Mouse (Mus musculus) cerebellum, postnatal 25 days (tissue): ENCODE results near the gene Apoe.

Source experiments
- DNase-seq, 2 experiments: peaks; one replicate each; pipeline ENCODE4 v3.0.0; 2021; ENCODE audit warnings: mixed read lengths in 2 of 2

Gene Apoe

DNA sequence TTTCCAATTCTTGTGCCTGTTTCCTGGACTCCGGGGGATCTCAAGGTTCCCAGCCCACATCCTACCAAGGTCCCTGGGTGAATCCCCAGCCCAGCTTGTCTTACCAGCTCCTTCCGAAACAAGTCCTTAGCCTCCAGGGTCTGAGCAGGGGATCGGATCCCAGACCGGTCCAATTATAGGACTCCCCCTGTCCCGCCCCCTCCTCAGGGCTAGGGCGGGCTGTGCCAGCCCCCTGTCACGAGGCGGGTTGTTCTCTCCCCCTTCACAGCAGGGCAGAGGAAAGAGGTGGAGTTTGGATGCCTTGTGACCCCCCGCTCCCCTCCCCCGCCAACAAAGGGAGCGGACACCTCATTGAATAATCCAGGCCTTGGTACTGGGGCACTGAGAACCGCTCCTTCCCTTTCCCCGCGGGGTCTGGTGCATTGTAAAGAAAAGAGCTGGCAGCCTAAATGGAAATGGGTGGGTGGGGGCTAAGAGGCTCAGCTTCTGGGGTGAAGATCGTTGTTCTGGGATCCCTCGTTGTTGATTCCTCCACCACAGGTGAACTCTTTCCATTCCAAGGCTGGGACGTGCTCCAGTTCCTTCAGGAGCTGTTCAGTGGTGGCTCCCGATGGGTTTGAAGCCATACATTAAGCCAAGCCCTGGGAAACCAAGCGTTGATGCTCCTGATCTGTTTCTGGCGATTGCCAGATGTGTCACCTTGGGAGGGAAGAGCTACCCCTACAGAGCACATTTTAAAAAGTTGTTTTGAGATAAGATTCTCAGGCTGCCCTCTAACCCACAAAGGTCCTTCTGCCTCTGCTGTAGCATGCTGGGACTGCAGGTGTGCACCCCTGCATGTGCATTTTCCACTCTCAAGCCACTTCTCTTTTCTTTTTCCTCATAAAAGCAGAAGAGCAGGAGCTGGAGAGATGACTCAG is at the start of gene Apoe:
Apoe (minus strand) TSS at position 282 of the 920 bp plus-strand sequence.
- DNase-seq, result peak in 1 of 2 experiments; percentile 55

- no peak for DNase-seq
Observed at GRCm38 (mm10) chr7:19747420-19748218, 48.6 kb upstream of the Apoe start.

DNA sequence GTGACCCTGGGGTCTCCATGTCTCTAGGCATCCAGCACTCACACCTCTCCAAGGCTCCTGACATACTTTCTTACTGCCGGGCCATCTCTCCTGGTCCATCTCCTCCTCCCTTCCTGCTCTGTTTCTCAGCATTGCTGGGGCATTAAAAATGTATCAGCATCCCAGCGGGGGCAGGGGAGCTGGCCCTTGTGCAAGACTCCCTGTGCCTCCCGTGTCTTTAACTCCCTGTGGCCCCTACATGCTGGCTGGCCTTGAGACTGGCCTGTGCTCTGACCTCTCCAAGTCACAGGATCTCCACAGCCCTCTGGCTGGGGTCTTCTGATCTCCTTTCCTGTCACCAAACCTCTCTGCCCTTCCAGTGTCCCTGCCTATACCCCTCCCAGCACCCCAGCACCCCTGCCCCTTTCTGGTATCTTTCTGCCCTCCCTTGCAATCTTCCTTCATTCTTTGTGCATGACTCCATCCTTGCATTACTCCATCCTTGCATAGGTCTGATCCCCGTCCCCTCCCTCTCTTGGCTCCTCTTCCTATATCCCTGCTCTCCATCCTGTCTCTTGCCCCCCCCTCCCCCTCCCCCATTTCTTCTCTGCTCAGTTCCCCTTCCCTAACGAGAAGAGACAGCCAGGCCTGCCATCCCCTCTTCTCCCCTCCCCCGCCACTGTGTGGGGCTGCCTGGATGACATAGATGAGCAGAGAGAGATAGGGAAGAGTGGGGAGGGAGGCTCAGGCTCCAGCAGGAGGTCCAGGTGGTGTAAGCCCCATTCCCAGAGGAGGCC is 47.6 kb upstream of the Apoe start:
- DNase-seq, result no peak

DNA sequence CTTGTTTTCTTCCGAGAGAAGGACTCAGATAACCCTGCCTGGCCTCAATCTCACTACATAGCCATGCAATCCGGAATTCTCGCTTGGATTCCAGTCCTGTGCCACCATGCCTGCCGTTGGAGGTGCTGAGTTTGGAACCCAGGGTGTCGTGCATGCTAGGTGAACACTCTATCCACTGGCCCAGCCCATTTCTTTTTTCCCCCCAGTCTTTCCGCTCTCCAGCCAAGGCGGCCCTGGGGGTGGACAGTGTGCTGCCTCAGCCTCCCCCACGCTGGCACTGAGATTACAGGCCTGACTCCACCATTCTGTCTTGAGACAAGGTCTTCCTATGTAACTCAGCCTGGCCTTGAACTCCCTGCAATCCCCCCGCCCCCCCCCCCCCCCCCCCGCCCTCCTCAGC is 47.0 kb upstream of the Apoe start:
- DNase-seq, result no peak

DNA sequence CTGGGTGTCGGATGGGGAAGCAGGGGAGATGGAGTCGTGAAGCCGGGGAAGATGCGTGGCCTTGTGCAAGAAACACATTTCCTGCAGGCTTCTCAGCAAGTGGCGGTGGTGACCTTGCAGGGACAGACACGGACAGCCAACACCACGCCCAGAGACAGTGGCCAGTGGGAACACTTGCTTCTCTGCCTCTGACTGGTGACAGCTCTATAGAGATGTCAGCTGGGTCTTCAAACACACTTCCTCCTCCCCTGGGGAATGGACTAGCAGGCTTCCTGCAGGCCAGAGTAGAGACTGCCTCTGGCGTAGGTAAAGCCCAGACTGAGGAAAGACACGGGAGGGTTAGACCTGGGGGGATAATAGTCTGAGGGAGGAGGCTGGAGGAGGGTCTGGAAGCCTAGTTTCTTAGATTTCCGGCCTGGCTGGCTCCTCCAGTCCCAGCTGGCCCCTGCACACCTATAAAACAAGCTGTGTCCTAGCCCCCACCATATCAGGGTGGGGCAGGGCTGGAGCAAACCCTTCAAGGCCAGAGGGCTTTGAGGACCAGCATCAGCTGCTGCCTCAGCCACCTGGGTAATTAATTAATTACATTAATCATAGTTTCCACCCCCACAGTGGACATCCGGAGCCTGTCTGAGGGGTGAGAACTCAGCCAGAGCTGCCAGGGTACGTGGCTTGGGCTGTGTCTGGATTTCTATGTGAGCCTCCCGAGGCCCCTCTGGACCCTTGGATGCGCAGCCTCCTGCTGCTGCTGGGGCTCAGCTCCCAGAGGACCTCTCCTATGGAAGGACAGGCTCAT is 45.8 kb upstream of the Apoe start:
- no peak for DNase-seq

DNA sequence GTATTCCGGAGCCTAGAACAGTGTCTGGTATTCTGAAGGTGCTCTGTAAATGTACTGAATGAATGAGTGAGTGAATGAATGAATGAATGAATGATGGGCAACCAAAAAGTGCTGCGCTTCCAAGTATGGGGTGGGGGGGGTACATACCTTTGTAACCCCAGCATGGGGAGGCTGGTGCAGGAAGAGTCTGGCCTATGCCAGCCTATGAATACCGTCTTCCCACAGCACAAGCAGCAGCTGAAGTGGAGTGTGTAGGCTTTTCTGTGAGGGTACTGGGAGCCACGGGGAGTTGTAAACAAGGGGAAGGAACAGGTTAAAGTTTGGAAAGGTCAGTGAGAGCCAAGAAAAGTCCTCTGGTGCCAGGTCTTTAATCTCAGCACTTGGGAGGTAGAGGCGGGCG is 44.8 kb upstream of the Apoe start:
- DNase-seq, result no peak

GRCm38 (mm10) chr7:19742468-19742867 is 43.5 kb upstream of the Apoe start:
- no peak for DNase-seq

- no peak for DNase-seq
Observed at GRCm38 (mm10) chr7:19741329-19742031, 42.5 kb upstream of the Apoe start.

- no peak for DNase-seq
Observed at GRCm38 (mm10) chr7:19740269-19740668, 41.3 kb upstream of the Apoe start.

DNA sequence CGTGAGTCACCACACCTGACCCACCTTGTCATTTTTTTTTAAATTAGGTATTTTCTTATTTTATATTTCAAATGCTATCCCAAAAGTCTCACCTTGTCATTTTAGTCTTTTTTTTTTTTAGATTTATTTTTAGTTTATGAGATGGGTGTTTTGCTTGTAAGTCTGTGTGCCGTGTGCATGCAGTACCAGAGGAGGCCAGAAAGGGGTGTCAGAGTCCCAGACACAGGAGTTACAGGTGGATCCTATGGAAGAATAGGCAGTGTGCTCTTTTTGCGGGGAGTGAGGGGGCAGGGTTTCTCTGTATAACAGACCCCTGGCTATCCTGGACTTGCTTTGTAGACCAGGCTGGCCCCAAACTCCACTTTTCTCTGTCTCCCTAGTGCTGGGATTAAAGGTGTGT is 39.8 kb upstream of the Apoe start:
- DNase-seq, result no peak

GRCm38 (mm10) chr7:19736389-19737057 is 37.5 kb upstream of the Apoe start:
- no peak for DNase-seq

GRCm38 (mm10) chr7:19734178-19734666 is 35.2 kb upstream of the Apoe start:
- no peak for DNase-seq

DNA sequence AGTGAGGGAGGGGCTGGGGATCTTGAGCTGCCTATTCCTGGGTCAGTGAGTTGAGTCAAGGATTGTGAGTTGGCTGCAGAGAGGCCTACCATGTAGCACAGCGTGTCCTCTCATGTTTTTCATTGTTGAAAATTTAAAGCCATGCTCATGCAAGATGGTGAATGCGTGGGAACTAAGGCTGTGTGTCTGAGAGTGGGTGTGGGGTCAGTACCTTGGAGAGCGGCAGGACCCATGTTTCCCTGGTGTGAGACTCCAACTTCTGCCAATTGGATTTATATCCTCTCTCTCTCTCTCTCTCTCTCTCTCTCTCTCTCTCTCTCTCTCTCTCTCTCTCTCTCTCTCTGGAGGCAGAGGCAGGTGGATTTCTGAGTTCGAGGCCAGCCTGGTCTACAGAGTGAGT is 27.6 kb upstream of the Apoe start:
- no peak for DNase-seq

- no peak for DNase-seq
Observed at GRCm38 (mm10) chr7:19724167-19724566, 25.2 kb upstream of the Apoe start.

- no peak for DNase-seq
Observed at GRCm38 (mm10) chr7:19722754-19723195, 23.8 kb upstream of the Apoe start.

- no peak for DNase-seq
Observed at GRCm38 (mm10) chr7:19719200-19719599, 20.2 kb upstream of the Apoe start.

DNA sequence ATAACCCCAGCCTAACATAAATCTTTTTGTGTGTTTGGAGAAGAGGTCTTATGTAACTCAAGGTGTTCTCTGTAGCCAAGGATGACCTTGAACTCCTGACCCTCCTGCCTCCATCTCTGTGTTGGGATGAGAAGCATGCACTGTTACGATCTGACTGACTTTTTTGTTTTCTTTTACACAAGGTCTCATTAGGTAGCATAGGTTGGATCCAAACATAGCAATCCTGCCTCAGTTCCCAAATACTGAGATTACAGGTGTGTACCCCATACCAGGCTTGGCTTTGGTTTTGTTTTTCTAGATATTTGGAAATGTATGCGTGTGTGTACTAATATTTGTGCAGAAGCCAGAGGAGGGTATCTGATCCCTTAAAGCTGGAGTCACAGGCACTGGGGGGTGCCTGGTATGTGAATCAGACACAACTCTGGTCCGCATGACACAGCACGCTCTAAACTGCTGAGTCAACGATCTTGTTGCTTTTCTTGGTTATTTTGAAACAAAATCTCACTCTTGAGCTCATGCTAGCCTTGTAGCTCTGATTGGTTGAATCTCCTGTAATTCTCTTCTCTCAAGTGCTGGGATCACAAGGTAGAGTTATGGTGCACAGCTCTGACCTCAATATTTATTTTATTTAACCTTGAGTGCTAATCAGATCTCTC is 19.4 kb upstream of the Apoe start:
- DNase-seq, result no peak

GRCm38 (mm10) chr7:19717346-19717745 is 18.4 kb upstream of the Apoe start:
- no peak for DNase-seq

- no peak for DNase-seq
Observed at GRCm38 (mm10) chr7:19716822-19717221, 17.8 kb upstream of the Apoe start.

- no peak for DNase-seq
Observed at GRCm38 (mm10) chr7:19716055-19716682, 17.2 kb upstream of the Apoe start.
